Mouse (Mus musculus): ENCODE measurements at regions not wholly inside any gene's neighbourhood (a gene's known extent, or its start where the extent isn't known, plus 50 kb on each side); places are given as distances from the start of the nearest gene placed in this dataset.

GRCm38 (mm10) chr1:128712876-128713275, 120.8 kb upstream of the Cxcr4 start:
- TF ChIP-seq CTCF (IDR thresholded peaks at IDR 0.05; ENCODE audit: low read depth, low read length): no peak
- no peak for TF ChIP-seq POLR2A (IDR thresholded peaks at IDR 0.05; ENCODE audit: extremely low read depth, insufficient read depth, low read length)

All from liver, adult 2 months (tissue).